Mouse (Mus musculus) adrenal gland, postnatal 14 days (tissue): ENCODE results near the gene Lif. TPM values are rescaled to one million over a fixed set of nuclear protein-coding genes. Genes with fewer than 3 reads are reported as not detected.

Source experiments
- DNase-seq: peaks from one replicate; pipeline ENCODE4 v3.0.0; 2021; ENCODE audit warnings: mixed read lengths
- total RNA-seq: library from RNA; stranded (reverse); gene quantifications from 2 replicates; pipeline ENCODE4 v1.2.3, GENCODE M21; 2021

Lif gene
- total RNA-seq, 1 experiment from 2014 or later, result 0.44 TPM

- peak; percentile 48 for DNase-seq
These were observed 41.8 kb downstream of the Lif start for GRCm38 (mm10) chr11:4299191-4299590.

GRCm38 (mm10) chr11:4299735-4300474 is 42.5 kb downstream of the Lif start:
- peak; percentile 49 for DNase-seq

GRCm38 (mm10) chr11:4300683-4301082 is 43.3 kb downstream of the Lif start:
- DNase-seq, result no peak

- DNase-seq, result peak; percentile 28
These were observed 45.1 kb downstream of the Lif start for GRCm38 (mm10) chr11:4302363-4302913.

- DNase-seq, result peak; percentile 43
These were observed 45.7 kb downstream of the Lif start for GRCm38 (mm10) chr11:4303033-4303432.

GRCm38 (mm10) chr11:4304203-4304602 is 46.8 kb downstream of the Lif start:
- DNase-seq, result no peak

GRCm38 (mm10) chr11:4305090-4305489 is 47.7 kb downstream of the Lif start:
- DNase-seq, result no peak

GRCm38 (mm10) chr11:4306086-4306485 is 48.7 kb downstream of the Lif start:
- no peak for DNase-seq

- no peak for DNase-seq
These were observed 50.7 kb downstream of the Lif start for GRCm38 (mm10) chr11:4308060-4308513.

- DNase-seq, result peak; percentile 28
These were observed 51.4 kb downstream of the Lif start for GRCm38 (mm10) chr11:4308514-4309450.

- peak; percentile 24 for DNase-seq
These were observed 52.3 kb downstream of the Lif start for GRCm38 (mm10) chr11:4309613-4310012.

GRCm38 (mm10) chr11:4310324-4310723 is 53.0 kb downstream of the Lif start:
- no peak for DNase-seq

- no peak for DNase-seq
These were observed 54.8 kb downstream of the Lif start for GRCm38 (mm10) chr11:4312180-4312579.

- no peak for DNase-seq
These were observed 59.9 kb downstream of the Lif start for GRCm38 (mm10) chr11:4317287-4317686.

GRCm38 (mm10) chr11:4318011-4318410 is 60.7 kb downstream of the Lif start:
- DNase-seq, result no peak

- DNase-seq, result no peak
These were observed 62.0 kb downstream of the Lif start for GRCm38 (mm10) chr11:4319212-4319955.

GRCm38 (mm10) chr11:4320876-4321275 is 63.5 kb downstream of the Lif start:
- DNase-seq, result no peak

Other genes starting within 250 kb of the Lif start
- 6.3 and 15.4 TPM in 2 replicates for gene Sec14l4, start 226.1 kb upstream of the Lif start, total RNA-seq
- gene Sec14l3, start 192.7 kb upstream of the Lif start, total RNA-seq, result 0.49 and 0.56 TPM in 2 replicates
- 25.6 and 27.3 TPM in 2 replicates for gene Mtfp1, start 162.1 kb upstream of the Lif start, total RNA-seq
- 3.6 and 27.0 TPM in 2 replicates for gene Sec14l2, start 134.1 kb upstream of the Lif start, total RNA-seq
- 17.2 and 25.2 TPM in 2 replicates for gene Rnf215, start 122.4 kb upstream of the Lif start, total RNA-seq
- gene Ccdc157, start 97.3 kb upstream of the Lif start, total RNA-seq, result 8.7 and 11.5 TPM in 2 replicates
- gene Sf3a1, start 97.2 kb upstream of the Lif start, total RNA-seq, result 43.7 and 49.8 TPM in 2 replicates
- 15.6 and 18.2 TPM in 2 replicates for gene Tbc1d10a, start 70.8 kb upstream of the Lif start, total RNA-seq
- 6.1 and 8.5 TPM in 2 replicates for gene Castor1, start 39.3 kb upstream of the Lif start, total RNA-seq
- 0.41 TPM in 1 of 2 replicates, not detected in the other for gene Osm, start 21.1 kb upstream of the Lif start, total RNA-seq
- gene Hormad2, start 183.5 kb downstream of the Lif start, total RNA-seq, result 0.38 and 2.3 TPM in 2 replicates